Mouse (Mus musculus) left cerebral cortex, postnatal 4 days (tissue): ENCODE results near the gene Gpr34. TPM values are rescaled to one million over a fixed set of nuclear protein-coding genes. Genes with fewer than 3 reads are reported as not detected.

Source experiments
- DNase-seq: peaks from one replicate; pipeline ENCODE4 v3.0.0-alpha.2; 2022
- intact Hi-C: fragments of 180-260 bp; cut with DNase I; formaldehyde crosslinking; loops from one replicate; pipeline ENCODE4 v1.15.1; 2025
- microRNA-seq: library from miRNA; unstranded; fragments of <30 nt; microRNA quantifications from one replicate; pipeline ENCODE4 v1.2.0, GENCODE M21; 2022
- total RNA-seq, 2 experiments: library from RNA; stranded (reverse); gene quantifications; 2 replicates each; pipeline ENCODE4 v1.2.3; 2021

Gpr34 gene
- total RNA-seq, 2 experiments from 2014 or later: 4.0 to 4.1 TPM

- intact Hi-C loops: no loop called here
- no peak for DNase-seq
Observed at GRCm38 (mm10) chrX:13668867-13669266, 37.0 kb downstream of the Gpr34 start.

- DNase-seq: no peak
- intact Hi-C loops: no loop called here
Observed at GRCm38 (mm10) chrX:13670342-13670741, 38.5 kb downstream of the Gpr34 start.

- intact Hi-C loops: no loop called here
- DNase-seq: no peak
Observed at GRCm38 (mm10) chrX:13673001-13673400, 41.1 kb downstream of the Gpr34 start.

GRCm38 (mm10) chrX:13681748-13682147, 49.9 kb downstream of the Gpr34 start:
- no peak for DNase-seq
- intact Hi-C loops: no loop called here

GRCm38 (mm10) chrX:13686589-13686988, 54.7 kb downstream of the Gpr34 start:
- intact Hi-C loops: no loop called here
- DNase-seq: no peak

GRCm38 (mm10) chrX:13688356-13688755, 56.5 kb downstream of the Gpr34 start:
- DNase-seq: no peak
- intact Hi-C loops: no loop called here

Small RNA genes within 50 kb of the gene (microRNA-seq; reads per million reads assigned to microRNA genes)
- gene Gm25246: not detected

Other genes starting within 250 kb of the Gpr34 start
- 1 to 10 TPM in 1 of 2 experiments, under 1 TPM in 1; 0.54 to 1.1 TPM for gene Nyx, start 166.0 kb upstream of the Gpr34 start, total RNA-seq
- not detected for gene Gpr82, start 29.3 kb downstream of the Gpr34 start, total RNA-seq
- gene Cask, start 219.3 kb downstream of the Gpr34 start, total RNA-seq: 100 to 1,000 TPM; 190 to 191 TPM